Mouse (Mus musculus): ENCODE data around the gene Il1r1.

The Il1r1 gene

DNA sequence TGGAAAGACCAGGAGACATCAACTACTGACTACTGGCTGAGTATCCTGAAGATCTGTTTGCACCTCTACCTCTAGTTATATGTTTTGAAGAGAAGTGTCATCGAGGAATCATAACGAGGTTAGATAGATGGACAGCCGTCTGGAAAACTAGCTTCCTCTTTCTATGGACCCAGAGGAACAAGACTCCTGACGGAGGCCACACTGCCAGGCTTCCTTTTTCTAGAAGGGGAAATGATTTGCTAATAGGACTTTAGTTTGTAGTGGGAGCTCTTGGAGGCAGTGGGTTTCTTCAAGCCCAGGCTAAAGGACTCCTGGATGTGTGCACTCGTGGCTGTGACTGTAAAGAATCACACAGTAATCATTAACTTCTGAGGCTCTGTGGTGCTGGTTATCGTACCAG is 96.9 kb downstream of the Il1r1 start:
- no peak for DNase-seq (ENCODE audit: low spot score)

DNA sequence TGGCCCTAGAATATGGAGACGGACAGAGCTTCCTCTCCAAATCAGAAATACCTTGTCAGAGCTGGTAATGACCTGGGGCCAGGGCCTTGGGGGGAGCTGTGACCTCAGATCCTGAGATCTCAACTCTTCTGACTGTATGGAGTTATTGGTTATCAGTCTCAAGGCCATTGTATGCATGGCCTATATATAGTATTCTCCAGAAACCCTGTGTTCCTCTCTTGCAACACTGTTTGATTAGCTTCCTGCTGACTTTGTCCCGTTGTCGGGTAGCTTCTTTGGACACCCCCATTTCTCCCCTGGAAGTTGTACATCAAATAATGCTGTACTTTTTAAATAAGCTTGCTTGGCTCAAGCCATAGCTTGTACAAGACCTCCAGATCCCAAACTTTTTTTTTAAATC is 97.7 kb downstream of the Il1r1 start:
- no peak for DNase-seq (ENCODE audit: low spot score)

DNA sequence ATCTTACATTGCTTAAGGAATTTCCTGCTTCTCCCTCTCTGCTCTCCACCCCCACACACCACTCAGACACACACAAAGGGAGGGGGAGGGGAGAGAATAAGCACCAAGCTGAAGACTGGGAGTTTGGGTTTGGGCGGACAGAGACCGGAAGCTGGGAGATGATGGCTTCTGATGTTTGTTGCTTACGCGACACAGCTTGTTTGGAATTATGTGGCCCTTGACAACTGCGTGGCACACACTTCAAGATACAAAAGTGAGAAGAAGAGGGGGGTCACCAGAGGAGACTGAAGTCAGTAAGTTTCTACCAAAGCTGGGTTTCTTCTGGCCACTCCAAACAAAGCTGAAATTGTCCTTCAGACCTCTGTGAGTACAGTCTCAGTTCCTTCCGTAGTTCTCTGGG is 99.6 kb downstream of the Il1r1 start, which contains the start of gene Il1rl2:
Gene Il1rl2 (plus strand): TSS at position 154 of the 400 bp plus-strand sequence.
- peak; percentile 64 for DNase-seq (ENCODE audit: low spot score)

DNA sequence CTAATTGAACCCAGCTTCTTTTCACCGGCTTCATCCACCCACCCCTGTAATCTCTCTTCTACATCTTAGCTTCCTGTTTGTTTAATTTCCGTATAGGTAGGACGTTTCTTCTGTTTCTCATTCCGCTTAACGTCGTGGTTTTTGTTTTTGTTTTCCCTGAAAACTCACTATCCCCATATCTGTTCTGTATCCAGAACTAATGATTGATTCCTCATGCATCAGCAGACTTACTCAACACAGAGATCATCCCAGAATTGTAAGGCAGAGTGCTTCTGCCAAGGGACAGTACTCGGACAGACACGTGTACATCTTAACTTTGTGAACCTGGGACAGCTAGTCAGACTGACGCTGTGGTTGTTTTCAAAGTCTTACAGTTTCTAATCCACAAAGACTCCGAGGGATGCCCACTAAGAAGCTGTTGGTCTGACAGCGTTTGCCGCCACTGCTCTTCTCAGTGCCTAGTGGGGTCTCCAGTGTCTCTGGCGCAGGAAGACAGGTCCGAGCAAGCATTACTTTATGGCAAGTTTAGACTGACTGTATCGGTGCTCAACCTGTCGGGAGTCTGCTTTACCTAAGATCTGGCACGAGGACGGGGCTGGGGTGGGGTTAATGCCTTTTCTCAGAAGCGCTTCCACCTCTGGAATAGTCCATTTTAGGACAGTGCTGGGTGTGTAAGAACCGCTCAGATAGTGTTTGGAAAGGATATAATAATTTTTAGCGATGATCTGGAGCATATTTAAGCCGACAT is 100.2 kb downstream of the Il1r1 start:
- DNase-seq (ENCODE audit: low spot score): no peak

DNA sequence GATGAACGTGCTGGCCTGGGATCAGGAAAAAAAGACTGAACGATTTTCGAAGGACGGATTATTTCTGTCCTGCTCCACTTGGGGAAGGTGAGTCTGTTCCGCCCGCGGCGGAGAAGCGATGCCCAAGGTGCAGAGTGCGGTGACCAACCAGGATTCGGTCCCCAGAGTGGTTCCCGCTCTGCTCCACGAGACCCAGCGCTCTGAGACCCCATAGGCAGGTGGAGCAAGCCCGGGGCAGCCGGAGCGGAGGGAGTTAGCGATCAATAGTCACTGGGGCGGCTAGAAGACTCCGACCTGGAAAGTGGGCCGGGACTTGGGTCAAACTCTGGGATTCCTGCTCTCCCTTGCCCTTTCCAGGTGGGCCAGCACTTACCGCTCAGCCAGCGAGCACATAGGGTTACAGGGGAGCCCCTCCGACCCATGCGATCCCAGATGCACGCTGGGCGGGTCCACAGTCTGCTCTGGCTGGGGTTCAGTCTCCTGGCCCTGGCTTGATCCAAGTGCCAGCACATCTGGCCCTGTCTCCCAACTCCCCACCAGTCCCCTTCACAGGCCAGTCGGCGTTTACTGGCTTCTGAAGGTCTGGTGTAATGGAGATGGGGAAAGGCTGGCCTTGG is 100.9 kb downstream of the Il1r1 start:
- no peak for DNase-seq (ENCODE audit: low spot score)

DNA sequence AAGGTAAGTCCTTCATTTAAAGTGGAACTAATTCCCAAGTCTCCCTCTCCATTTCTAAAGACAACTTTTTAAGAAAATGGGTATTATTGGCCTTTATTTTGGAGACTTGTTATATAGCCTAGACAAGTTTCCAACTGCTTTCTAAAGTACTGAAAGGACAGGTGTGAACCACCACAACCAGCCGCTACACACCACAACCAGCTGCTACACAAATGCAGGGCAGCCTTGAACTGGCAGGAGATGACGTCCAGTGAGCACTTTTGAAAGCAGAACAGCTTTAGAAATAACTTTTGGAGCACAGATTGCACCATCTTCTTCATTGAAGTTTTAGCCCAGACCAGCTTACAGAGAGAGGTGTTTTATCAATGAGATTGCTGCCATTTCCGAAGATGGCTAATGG is 102.7 kb downstream of the Il1r1 start:
- no peak for DNase-seq (ENCODE audit: low spot score)

DNA sequence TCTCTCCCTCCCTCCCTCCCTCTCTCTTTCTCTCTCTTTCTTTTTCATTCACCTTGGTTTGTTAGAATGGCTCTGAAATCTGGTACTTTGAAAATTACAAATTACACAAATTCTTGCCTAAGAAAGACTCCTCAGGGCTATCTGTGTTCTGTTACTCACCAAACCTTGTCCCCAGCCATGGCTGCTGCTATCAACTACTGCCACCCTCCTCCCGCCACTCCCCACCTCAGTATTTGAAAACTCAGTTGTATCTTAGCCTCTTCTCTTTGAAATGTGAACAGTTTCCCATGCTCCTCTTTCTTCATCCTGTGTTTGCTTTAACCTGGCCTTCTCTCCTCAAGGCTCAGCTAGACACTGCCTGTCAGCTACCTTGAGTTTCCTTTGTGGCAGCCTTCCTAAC is 104.6 kb downstream of the Il1r1 start:
- no peak for DNase-seq (ENCODE audit: low spot score)

DNA sequence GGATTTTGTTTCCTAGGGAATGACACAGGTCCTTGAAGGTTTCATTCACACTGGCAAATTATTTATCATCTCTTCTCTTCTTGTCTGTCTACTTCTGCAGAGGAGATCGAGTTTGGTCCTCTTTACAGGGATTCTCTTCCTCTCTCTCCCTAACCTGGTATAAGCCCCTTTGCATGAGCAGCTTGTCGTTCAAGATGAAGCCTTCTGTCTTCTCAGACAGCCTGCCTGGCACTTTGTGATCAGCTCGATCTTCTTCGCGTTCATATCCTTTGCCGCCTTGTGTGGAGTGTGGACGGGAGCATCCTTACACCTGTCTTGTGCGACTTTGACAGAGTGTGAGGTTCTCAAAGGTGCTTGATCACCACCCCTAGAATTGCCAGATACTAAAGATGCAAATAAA is 105.3 kb downstream of the Il1r1 start:
- DNase-seq (ENCODE audit: low spot score): no peak

DNA sequence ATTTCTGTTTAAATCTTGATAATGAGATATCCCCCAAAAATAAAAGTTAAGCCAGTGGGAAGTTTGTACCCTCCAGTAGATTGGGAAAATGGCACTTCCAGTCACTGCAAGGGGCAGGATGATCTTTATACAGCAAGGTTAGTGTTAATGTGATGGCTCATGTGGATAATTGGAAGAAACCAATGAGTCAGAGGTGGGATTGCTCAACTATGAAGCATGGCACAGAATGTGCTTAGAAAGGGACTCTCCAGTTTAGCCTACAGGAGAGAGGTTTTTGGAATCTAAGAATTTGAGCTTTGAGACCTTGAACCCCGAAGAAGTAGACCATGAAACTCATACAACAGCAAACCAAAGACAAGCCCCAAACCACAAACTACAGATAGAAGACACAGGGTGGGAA is 114.5 kb downstream of the Il1r1 start:
- DNase-seq (ENCODE audit: low spot score): no peak

DNA sequence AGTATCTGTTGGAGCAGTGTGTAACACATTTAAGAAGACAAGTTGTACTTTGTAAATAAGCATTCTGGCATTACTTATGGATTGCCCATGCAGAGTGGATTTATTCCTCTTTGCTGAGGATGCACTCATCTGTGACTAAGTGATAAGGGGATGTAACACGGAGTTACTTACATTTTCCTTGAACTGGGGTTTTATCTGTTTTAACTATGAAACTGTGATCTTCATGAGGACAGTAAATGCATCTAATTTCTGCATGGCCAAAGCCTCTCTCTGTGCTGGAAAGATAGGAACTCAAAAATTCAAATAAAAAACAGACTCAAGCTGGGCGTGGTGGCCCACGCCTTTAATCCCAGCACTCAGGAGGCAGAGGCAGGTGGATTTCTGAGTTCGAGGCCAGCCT is 115.2 kb downstream of the Il1r1 start:
- no peak for DNase-seq (ENCODE audit: low spot score)

DNA sequence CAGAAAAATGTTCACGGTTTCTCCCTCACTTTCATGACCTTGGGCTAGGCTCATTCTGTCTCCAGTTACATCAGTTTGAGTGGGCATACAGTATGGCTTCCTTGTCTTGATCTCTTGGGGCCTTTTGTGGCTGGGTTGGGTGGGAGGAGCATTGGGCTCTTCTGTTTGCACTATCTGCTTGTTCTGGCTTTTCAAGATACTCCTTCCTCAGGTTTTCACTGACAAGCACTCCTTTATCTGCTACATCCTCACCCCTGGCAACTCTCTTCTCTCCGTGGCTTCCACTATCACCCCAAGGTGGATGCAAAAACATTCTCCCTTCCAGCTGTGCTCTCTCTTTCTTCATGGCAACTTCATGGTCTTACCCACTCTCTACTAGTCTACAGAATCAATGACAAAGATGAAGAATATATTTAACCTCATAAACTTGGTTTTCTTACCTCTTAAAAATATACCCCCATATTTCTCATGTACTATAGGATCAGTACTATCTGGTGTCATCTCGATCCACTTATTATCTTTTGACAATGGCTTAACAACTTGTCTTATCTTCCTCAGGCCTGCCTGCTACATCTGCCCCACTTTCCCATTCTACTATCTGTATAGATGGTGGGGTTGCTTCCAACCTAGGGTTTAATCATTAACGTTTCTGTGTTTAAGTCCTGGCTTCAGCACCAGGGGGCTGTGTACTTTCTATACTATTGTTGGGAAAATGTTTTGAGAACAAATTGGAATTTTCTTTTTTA is 127.5 kb downstream of the Il1r1 start:
- no peak for DNase-seq (ENCODE audit: low spot score)

DNA sequence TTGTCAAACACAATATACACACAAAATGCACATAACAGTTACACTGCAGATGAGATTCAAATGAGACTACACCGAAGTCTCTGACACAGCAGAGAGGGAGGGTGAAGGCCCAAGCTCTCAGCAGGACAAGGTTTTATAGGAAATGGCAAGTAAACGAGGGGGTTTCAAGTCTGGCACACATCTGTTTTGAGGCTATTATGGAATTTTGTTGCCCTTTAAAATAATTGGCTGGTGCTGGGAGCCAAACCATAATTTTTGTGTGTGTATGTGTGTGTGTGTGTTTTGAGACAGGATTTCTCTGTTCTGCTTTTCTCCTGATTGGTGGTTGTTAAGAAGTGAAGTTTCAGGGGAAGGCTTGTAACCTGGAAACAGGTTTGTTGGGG is 128.0 kb downstream of the Il1r1 start:
- no peak for DNase-seq (ENCODE audit: low spot score)

DNA sequence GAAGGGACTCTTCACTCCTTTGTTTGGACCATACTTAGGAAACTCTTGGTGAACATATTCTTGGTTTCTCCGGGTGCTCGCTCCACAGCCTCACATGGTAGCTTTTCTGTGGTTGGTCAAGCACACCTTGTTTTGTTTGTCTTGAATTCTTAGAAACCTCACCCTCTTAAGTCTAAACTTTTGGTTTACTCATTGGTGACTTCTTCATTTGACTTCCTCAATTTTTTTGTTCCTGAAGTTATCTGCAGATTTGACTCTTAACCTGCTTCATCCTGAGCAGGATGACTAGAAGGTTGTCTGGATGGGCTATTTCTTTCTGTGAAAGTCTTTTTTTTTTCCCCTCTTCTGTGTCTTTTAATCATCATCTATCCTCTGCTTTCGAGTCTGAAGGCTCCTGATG is 129.8 kb downstream of the Il1r1 start:
- no peak for DNase-seq (ENCODE audit: low spot score)

DNA sequence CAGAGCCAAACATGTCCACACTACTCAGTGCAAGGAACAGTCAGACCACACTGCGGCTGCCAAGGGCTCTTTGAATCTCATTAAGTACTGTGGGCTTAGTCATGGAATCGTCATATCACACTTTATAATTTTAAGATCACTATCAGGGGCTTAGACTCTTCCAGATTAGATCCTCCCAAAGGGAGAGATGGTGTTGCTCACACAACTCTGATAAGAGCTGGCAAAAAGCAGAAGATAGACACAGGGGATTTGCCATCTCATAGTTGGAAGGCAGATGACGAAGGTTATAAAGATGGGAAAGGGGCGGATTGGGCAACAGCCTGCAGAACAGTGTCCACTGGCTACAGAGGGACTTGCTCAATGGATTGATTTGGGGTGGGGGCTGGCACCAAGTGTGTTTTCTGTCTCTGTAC is 130.6 kb downstream of the Il1r1 start:
- DNase-seq (ENCODE audit: low spot score): peak; percentile 31

DNA sequence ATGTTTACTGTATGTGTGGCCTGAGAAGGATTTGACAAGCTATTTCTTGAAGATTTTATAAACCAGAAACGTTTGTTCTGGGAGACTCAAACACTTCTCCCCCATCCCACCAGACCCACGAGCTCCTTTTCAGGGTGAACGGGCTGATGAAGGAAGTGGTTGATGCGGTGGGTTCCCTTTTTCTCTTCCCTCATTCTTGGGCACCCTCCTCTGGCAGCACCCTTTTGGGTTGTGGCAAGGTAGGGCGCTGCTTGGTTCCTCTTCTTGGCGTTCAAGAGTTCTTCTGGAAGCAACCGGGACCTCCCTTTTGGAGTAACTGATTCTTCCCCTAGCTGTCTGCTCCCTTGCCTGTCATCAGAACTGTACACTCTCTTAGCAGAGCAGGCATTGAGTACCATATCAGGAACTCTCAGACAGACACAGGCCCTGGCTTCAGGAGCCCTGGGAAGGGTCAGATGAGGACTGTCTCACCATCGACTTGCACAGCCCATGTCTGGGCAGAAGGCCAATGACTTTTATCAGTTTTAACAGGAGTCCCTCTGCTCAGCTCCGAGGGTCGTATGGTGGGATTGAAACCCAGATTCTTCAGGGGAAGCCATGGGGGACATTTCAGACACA is 131.1 kb downstream of the Il1r1 start:
- peak; percentile 34 for DNase-seq (ENCODE audit: low spot score)

DNA sequence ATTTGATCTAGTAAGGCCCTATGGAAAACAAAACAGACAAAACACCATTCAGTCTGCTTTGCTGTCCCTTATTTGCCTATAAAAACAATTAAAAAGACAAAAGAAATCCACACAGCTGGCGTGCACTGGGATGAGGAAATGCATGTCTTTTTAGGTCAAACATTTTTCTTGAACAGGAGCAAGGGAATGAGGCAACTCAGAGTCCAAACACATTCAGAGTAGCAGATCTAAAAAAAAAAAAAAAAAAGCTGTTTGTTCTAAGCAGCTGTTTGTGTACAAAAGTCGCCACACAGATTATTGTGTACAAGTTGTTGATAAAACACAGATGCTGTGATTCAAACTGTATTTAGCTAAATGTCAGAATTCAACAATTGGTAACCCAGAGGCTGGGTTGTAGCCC is 133.0 kb downstream of the Il1r1 start:
- DNase-seq (ENCODE audit: low spot score): no peak

DNA sequence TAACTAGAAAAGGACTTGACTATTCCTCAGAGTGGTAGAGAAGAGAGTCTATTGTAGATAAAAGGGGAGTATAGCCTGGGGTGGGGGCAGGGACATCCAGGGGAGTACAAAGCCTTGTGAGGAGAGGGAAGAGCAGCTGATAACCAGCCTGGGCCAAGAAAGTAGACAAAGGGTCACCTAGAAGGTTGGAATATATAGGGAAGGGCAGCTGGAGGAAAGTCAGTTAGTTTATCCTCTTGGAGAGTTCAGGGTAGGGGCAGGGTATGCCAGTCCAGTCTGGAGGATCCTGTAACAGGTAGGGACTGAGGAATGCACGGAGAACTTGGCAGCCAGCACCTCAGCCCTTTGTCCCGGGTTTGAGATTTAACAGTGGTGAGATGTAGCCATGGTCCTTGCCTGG is 133.5 kb downstream of the Il1r1 start:
- DNase-seq (ENCODE audit: low spot score): no peak

DNA sequence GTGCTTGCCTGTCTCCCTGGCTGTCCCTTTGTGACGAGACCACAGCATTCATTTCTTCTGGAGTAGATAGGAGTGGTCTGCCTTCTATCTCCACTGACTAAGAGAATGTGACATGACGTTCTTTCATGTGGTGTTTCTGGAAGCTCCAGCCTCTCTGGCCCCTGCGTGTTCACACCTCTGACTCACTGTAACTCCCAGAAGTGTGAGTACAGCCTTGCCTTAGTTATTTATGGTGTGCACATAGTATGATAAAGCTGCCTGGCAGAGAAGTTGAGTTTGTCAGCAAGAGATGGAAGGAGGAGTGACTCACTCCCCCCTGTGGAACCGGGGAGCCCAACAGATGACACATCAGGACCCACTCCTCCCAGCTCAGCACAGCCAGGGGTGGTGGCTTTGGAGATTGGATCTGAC is 133.9 kb downstream of the Il1r1 start:
- DNase-seq (ENCODE audit: low spot score): no peak

DNA sequence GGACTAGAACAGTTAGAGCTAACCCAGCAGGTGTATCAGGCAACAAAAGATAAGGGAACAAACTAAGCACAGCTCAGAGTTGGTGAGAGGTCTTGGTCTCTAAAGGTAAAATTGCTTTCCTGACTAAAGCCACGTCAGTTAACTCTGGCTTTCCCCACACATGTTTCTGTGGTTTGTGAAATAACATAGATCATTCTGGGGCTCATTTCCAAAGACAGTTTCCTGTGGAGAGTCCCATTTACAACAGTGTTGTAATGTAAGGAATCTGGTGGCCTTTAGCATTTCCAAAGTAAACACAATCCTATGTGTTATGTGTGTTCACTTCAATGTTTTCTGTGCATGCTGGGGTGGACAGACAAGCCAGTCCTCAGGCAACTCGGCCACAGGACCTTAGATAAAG is 134.9 kb downstream of the Il1r1 start:
- no peak for DNase-seq (ENCODE audit: low spot score)

DNA sequence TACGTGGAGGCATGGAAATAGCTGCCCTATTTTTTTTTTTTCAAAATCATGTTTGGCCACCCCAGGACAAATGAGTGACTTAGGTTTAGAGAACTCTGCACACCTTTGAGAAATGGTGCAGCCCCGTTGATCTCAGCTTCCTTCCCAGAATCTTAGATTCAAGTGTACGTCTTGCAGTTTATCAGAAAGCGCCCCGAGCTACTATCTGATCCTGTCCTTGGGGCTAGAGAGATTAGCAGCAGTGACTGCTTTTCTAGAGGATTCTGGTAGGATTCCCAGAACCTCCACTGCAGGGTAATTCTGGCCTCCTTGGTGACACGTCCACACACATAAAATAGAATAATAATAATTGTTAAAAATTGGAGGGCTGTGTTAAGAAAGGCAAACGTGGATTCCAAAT is 136.1 kb downstream of the Il1r1 start:
- DNase-seq (ENCODE audit: low spot score): no peak

DNA sequence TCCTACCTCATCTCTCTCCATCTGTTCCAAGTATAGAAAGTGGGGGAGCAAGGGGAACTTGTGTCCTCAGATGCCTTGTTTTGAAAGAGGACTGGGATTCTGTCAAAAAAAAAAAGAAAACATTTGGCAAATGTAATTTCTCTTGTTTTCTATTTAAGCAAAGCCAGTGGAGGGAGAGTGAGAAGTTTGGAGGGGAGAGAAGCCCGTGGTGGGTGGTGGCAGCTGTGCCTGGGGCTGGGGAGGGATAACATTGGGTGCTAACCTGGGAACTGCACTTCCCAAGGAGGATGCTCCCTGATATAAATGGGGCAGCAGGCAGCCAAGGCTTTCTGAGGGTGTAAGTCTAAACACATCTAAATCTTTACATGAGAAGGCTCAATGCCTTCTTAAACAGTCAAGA is 136.7 kb downstream of the Il1r1 start:
- DNase-seq (ENCODE audit: low spot score): no peak

DNA sequence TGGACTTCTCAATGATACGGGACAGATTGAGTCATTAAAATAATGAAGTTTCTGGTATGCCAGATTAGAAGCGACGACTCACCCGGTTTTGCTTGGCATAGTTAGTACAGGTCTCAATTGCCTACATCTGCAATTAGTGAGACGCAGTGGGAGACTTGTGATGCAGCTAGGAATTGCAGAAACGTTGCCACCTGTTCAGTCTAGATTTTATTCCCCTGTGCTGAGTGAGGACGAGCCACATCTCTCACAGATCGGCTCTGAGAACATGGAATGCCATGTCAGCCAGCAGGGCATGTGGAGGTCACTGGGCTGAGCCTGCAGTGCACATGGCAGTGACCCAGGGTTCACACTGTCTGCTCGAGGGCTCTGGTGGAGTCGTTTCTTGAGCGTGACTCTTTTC is 137.9 kb downstream of the Il1r1 start:
- DNase-seq (ENCODE audit: low spot score): no peak

All from lung, postnatal 25 days (tissue).